Comparison of ENCODE assay signal across 9 mouse cellular contexts in the genomic region with DNA sequence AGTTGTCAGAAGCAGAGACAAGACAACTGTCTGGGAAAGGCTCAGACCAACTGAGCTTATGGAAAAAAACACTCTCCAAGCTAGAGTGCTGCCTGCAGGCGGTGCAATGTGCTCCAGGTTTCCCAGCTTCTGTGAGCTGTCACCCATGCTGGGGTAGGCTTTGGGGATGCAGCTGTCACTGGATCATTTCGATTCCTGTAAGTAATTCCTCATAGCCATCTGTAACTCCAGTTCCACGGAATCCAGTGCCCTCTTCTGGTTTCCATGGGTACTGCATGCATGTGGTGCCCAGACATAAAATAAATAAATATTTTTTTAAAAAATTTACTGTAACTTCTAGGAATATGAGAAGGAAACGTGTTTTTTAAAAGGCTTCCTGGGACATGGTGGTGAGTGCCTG. TPM values are rescaled to one million over a fixed set of nuclear protein-coding genes. Genes with fewer than 3 reads are reported as not detected.
DNase-seq lines count a peak whose midpoint lies in the region; ATAC-seq and TF ChIP-seq lines count a peak whose summit lies in the region.
"Had no signal": no experiment of that assay in that cellular context is flagged by ENCODE, and none has a peak within 500 bp of the region (broad histone marks: within the 10 kb centered on the region; RNA-seq: fewer than 3 reads in every experiment).

No protein-coding gene starts in this region.

- intact Hi-C loops in heart, postnatal 25 days (cut with DNase I) = loop anchor here (1.0 to 2.0 kb wide), 3 partner anchors 40 to 194 kb away; no protein-coding TSS in a partner anchor
- intact Hi-C loops in gastrocnemius, postnatal 36 days (cut with DNase I) = loop anchor here (2.0 to 10.0 kb wide), 5 partner anchors 38 to 550 kb away; partner anchors contain the start of gene Pcnx4

- H3K27ac ChIP-seq in small intestine, adult 2 months (ENCODE audit: insufficient read depth, low read depth, low read length) = no peak overlapping the region
- H3K27ac ChIP-seq: liver, embryonic 13.5 days had no signal

- peak; percentile 33; the same call in 1 of the 2 replicates for TF ChIP-seq CTCF in small intestine, adult 2 months (IDR thresholded peaks at IDR 0.05; ENCODE audit: extremely low read depth, insufficient read length, insufficient replicate concordance, low read depth, low read length)

- DNase-seq in heart, adult 11 months = peak; percentile 88
- no peak for DNase-seq in heart, postnatal 25 days (ENCODE audit: low spot score)
- DNase-seq in T-cell, adult 2 months (ENCODE audit: low spot score) = peak; percentile 6
- DNase-seq in cerebellum, postnatal 4 days (ENCODE audit: low spot score in 2 of 2) = peak; percentile 51 to 77
- peak; percentile 23 to 38 for DNase-seq in gastrocnemius, postnatal 36 days
- peak; percentile 71 to 74 for DNase-seq in layer of hippocampus, postnatal 14 days (ENCODE audit: low spot score in 2 of 2)
- DNase-seq: liver, embryonic 13.5 days had no signal

- no peak for TF ChIP-seq POLR2A in small intestine, adult 2 months (IDR thresholded peaks at IDR 0.05; ENCODE audit: low read depth, low read length)

- H3K36me3 ChIP-seq in small intestine, adult 2 months (ENCODE audit: control insufficient read depth, insufficient read depth, low read length) = peaks cover 6% of the 10 kb centered on the region
- H3K36me3 ChIP-seq: liver, embryonic 13.5 days had no signal

- no peaks in the 10 kb centered on the region for H3K4me1 ChIP-seq in small intestine, adult 2 months (ENCODE audit: control insufficient read depth, insufficient read depth, insufficient read length, low read length)
- H3K4me1 ChIP-seq: liver, embryonic 13.5 days had no signal

- WGBS in small intestine, adult 2 months = 29% methylated on average over 4 of the region's 4 CpGs

- no peak overlapping the region for H3K4me3 ChIP-seq in small intestine, adult 2 months (ENCODE audit: low read depth, low read length)
- H3K4me3 ChIP-seq: liver, embryonic 13.5 days had no signal

- H3K27me3 ChIP-seq in small intestine, adult 2 months (ENCODE audit: control insufficient read depth, insufficient read depth, low read length) = no peaks in the 10 kb centered on the region
- H3K27me3 ChIP-seq: liver, embryonic 13.5 days had no signal

- peak; percentile 41; the same call in 1 of the 2 replicates for ATAC-seq in megakaryocyte-erythroid progenitor cell, adult 5-6 weeks (replicated peaks; ENCODE audit: low FRiP score, low TSS enrichment, poor library complexity, severe bottlenecking)

RNA-seq across cellular contexts. Expression of gene Gm4756, which starts 5.2 kb away (rescaled TPM):
- total RNA-seq in heart, postnatal 25 days (2021) = not detected
- not detected for total RNA-seq in gastrocnemius, postnatal 36 days (2021)
- under 1 TPM in 1 of 2 experiments, not detected in 1; 0.55 TPM for total RNA-seq in layer of hippocampus, postnatal 14 days (2021)
- not detected in 2 replicates for total RNA-seq in megakaryocyte-erythroid progenitor cell, adult 5-6 weeks (2014; fragmentation: Nextera tagmentation)
- not detected in 2 replicates for total RNA-seq in megakaryocyte-erythroid progenitor cell, adult 5-6 weeks (2017)
- polyA plus RNA-seq in small intestine, adult 2 months (2012; rRNA removed) = not detected in 2 replicates
- polyA plus RNA-seq: liver, embryonic 13.5 days had no signal

RNA-seq across cellular contexts. Expression of gene Dhrs7, which starts 10.0 kb away (rescaled TPM):
- total RNA-seq in heart, postnatal 25 days (2021) = 10 to 100 TPM; 69.0 to 86.7 TPM
- 10 to 100 TPM; 14.8 to 17.9 TPM for total RNA-seq in gastrocnemius, postnatal 36 days (2021)
- total RNA-seq in layer of hippocampus, postnatal 14 days (2021) = 10 to 100 TPM; 42.7 to 43.5 TPM
- 1.4 and 1.6 TPM in 2 replicates for total RNA-seq in megakaryocyte-erythroid progenitor cell, adult 5-6 weeks (2014; fragmentation: Nextera tagmentation)
- total RNA-seq in megakaryocyte-erythroid progenitor cell, adult 5-6 weeks (2017) = 3.1 and 10.7 TPM in 2 replicates
- polyA plus RNA-seq in small intestine, adult 2 months (2012; rRNA removed) = 9.1 and 23.9 TPM in 2 replicates
